Mouse (Mus musculus) liver, adult 2 months (tissue): ENCODE measurements around the gene Lilr4b. TPM values are rescaled to one million over a fixed set of nuclear protein-coding genes. Genes with fewer than 3 reads are reported as not detected.
A peak's percentile ranks its signal among the peaks of the same experiment; 100 is the strongest.
"Not testable (repeated sequence)": the region's sequence is repeated elsewhere in the genome, so short reads cannot be mapped to it uniquely, and the experiment has no call there.

ENCODE experiments used
- DNase-seq: peaks from one replicate; pipeline ENCODE4 v3.0.0-alpha.2; 2011; ENCODE audit warnings: low read depth, low spot score; ENCODE audit errors: extremely low read depth
- H3K27ac ChIP-seq: fragments of 200-500 bp; replicated peaks from 2 replicates; pipeline ENCODE4 v1.5.1; 2012; ENCODE audit warnings: low read depth, mild to moderate bottlenecking, control low read depth, inconsistent platforms, low read length; ENCODE audit not compliant: insufficient read depth
- H3K27me3 ChIP-seq: fragments of 200-500 bp; 2 replicates; pipeline ENCODE4 v1.6.1; 2012; ENCODE audit warnings: mild to moderate bottlenecking, moderate library complexity, low read length, inconsistent platforms; ENCODE audit not compliant: control insufficient read depth, insufficient read depth
- H3K36me3 ChIP-seq: fragments of 200-500 bp; 2 replicates; pipeline ENCODE4 v1.6.1; 2012; ENCODE audit warnings: low read length, inconsistent platforms; ENCODE audit not compliant: control insufficient read depth, insufficient read depth
- H3K4me1 ChIP-seq: fragments of 200-500 bp; 2 replicates; pipeline ENCODE4 v1.6.1; 2011; ENCODE audit warnings: low read length; ENCODE audit not compliant: control insufficient read depth, insufficient read depth
- H3K4me3 ChIP-seq: fragments of 200-500 bp; 2 replicates; pipeline ENCODE4 v1.5.1; 2011; ENCODE audit warnings: low read depth, mild to moderate bottlenecking, control low read depth, low read length, moderate library complexity; ENCODE audit not compliant: insufficient read depth
- H3K79me2 ChIP-seq: fragments of 200-500 bp; 2 replicates; pipeline ENCODE4 v1.6.1; 2012; ENCODE audit warnings: inconsistent platforms, mild to moderate bottlenecking, low read length, moderate library complexity; ENCODE audit not compliant: control insufficient read depth, insufficient read depth
- H3K9ac ChIP-seq: fragments of 200-500 bp; 2 replicates; pipeline ENCODE4 v1.6.1; 2012; ENCODE audit warnings: low read depth, mild to moderate bottlenecking, control low read depth, inconsistent platforms, low read length
- CTCF ChIP-seq: fragments of 200-500 bp; IDR thresholded peaks from 2 replicates; pipeline ENCODE4 v1.5.1; 2011; ENCODE audit warnings: low read depth, low read length, control low read depth
- POLR2A ChIP-seq: fragments of 200-500 bp; IDR thresholded peaks from 2 replicates; pipeline ENCODE4 v1.6.1; 2011; ENCODE audit warnings: low read length, control low read depth; ENCODE audit not compliant: insufficient read depth; ENCODE audit errors: extremely low read depth
- WGBS: fragments of 180-500 bp; shearing (Covaris S2); methylation state at CpG from one replicate; pipeline ENCODE4 v1.1.7; 2018; 5-methylcytosine and 5-hydroxymethylcytosine counted together
- polyA plus RNA-seq: library from polyadenylated mRNA; depleted of rRNA; stranded (reverse); fragments of >200 nt; gene quantifications from 2 replicates; pipeline ENCODE4 v1.2.3, GENCODE M21; 2012
- total RNA-seq: library from RNA; depleted of rRNA; stranded (reverse); fragments of >200 nt; gene quantifications from 2 replicates; pipeline ENCODE4 v1.2.3, GENCODE M21; 2014

The Lilr4b gene
- total and polyA plus RNA-seq, 2 experiments, result 0.89 to 2.9 TPM

GRCm38 (mm10) chr10:51455762-51456161 lies 24.7 kb upstream of the Lilr4b start:
- H3K36me3 ChIP-seq, result no peaks in the 10 kb centered on the region
- H3K4me3 ChIP-seq, result no peak overlapping the region
- no peaks in the 10 kb centered on the region for H3K79me2 ChIP-seq
- peak; percentile 41 for DNase-seq
- no peaks in the 10 kb centered on the region for H3K4me1 ChIP-seq
- peak overlapping the region; percentile 44 for H3K27ac ChIP-seq
- H3K9ac ChIP-seq, result no peak overlapping the region
- TF ChIP-seq POLR2A (no peak), CTCF (no peak)
- 64% methylated on average over 1 of the region's 1 CpGs for WGBS
- H3K27me3 ChIP-seq, result no peaks in the 10 kb centered on the region

DNA sequence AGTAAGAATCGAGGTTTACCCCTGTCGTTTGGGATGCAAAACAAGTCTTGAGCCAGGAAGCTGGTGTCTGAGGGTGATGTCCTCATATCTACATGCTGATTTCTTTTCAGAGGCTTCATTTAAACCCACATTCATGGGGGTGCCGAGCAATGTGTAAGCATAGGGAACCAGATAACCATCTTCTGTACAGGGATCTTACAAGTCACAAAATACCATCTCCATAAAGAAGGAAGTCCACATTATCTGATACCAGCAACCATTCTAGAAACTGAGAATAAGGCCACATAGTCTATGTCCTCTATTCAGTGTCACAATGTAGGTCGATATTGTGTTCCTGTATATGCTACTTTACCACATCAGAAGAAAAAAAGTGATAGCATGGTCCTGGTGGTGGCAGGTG lies 24.1 kb upstream of the Lilr4b start:
- 57% methylated on average over 4 of the region's 4 CpGs for WGBS
- no peak overlapping the region for H3K9ac ChIP-seq
- H3K4me1 ChIP-seq, result no peaks in the 10 kb centered on the region
- TF ChIP-seq POLR2A (no peak), CTCF (no peak)
- H3K4me3 ChIP-seq, result no peak overlapping the region
- H3K27ac ChIP-seq, result peak overlapping the region; percentile 44
- no peak for DNase-seq
- H3K36me3 ChIP-seq, result no peaks in the 10 kb centered on the region
- H3K27me3 ChIP-seq, result no peaks in the 10 kb centered on the region
- H3K79me2 ChIP-seq, result no peaks in the 10 kb centered on the region

GRCm38 (mm10) chr10:51463800-51464199 lies 16.6 kb upstream of the Lilr4b start:
- H3K4me1 ChIP-seq, H3K36me3 ChIP-seq, H3K27me3 ChIP-seq, H3K27ac ChIP-seq, H3K4me3 ChIP-seq, DNase-seq, H3K79me2 ChIP-seq, H3K9ac ChIP-seq: not testable (repeated sequence)
- 53% methylated on average over 4 of the region's 4 CpGs for WGBS

DNA sequence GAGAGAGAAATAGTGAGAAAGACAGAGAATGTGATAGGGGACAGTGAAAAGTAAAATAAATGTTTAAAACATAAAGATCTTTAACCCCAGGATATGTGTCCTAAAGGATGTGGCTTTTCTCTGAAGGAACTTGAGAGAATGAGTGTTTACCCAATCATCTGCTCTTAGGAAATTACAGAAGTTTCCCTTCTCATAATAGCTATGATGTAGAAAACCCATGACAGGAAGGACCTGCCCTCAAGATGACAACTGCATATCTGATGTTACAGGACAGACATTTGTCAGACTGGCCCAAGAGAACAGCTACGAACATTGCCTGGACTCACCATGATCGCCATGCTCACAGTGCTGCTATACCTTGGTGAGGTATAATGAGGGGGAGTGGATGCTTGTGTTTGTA lies 10.3 kb downstream of the Lilr4b start, which contains the start of gene Lilrb4a:
Lilrb4a (plus strand) TSS at position 266 of the 400 bp plus-strand sequence.
- H3K4me3 ChIP-seq, H3K4me1 ChIP-seq, H3K36me3 ChIP-seq, H3K27me3 ChIP-seq, H3K27ac ChIP-seq, H3K9ac ChIP-seq, H3K79me2 ChIP-seq: not testable (repeated sequence)
- no CpG with 5 or more reads among the region's 2 CpGs for WGBS
- peak; percentile 20 for DNase-seq

GRCm38 (mm10) chr10:51520021-51520420 lies 39.6 kb downstream of the Lilr4b start:
- Histone ChIP-seq H3K79me2 (no peaks in the 10 kb centered on the region), H3K27ac (no peak overlapping the region), H3K36me3 (no peaks in the 10 kb centered on the region), H3K27me3 (no peaks in the 10 kb centered on the region), H3K4me1 (no peaks in the 10 kb centered on the region), H3K4me3 (no peak overlapping the region), H3K9ac (no peak overlapping the region)
- TF ChIP-seq POLR2A (no peak), CTCF (no peak)
- DNase-seq, result no peak

DNA sequence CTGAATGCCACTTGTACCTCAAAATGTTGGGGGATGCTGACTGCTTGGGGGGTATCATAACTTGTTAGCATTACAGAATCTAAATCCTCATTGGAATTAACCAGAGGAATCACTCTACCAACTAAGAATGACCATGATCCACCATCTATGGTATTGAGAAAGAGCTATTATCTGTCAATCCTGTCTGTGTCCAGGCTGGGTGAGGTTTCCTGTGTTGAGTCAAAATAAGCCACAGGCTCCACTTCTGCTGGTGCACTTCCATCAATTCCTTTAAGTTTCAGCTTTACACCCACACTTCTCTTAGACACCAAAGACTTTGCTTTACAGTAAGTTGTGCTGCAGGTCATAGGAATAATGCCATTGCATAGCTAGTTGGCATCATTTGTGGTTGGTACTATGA lies 41.0 kb downstream of the Lilr4b start:
- H3K27me3 ChIP-seq, result no peaks in the 10 kb centered on the region
- no peaks in the 10 kb centered on the region for H3K4me1 ChIP-seq
- no peak overlapping the region for H3K27ac ChIP-seq
- H3K4me3 ChIP-seq, result no peak overlapping the region
- DNase-seq, result no peak
- no peaks in the 10 kb centered on the region for H3K36me3 ChIP-seq
- TF ChIP-seq POLR2A (no peak), CTCF (no peak)
- no peaks in the 10 kb centered on the region for H3K79me2 ChIP-seq
- H3K9ac ChIP-seq, result no peak overlapping the region

GRCm38 (mm10) chr10:51526090-51526489 lies 45.7 kb downstream of the Lilr4b start:
- TF ChIP-seq CTCF (no peak), POLR2A (no peak)
- Histone ChIP-seq H3K4me3 (peak overlapping the region; percentile 49; the same call in 1 of the 2 replicates), H3K79me2 (no peaks in the 10 kb centered on the region), H3K27ac (peak overlapping the region; percentile 54), H3K36me3 (no peaks in the 10 kb centered on the region), H3K9ac (peak overlapping the region; percentile 47; the same call in 1 of the 2 replicates), H3K27me3 (no peaks in the 10 kb centered on the region), H3K4me1 (no peaks in the 10 kb centered on the region)
- DNase-seq, result no peak
- WGBS, result 61% methylated on average over 7 of the region's 7 CpGs
